Mouse (Mus musculus): Measurements from ENCODE around the gene Cenpl. TPM values are rescaled to one million over a fixed set of nuclear protein-coding genes. Genes with fewer than 3 reads are reported as not detected.

Cenpl gene
- polyA plus RNA-seq, 1 experiment from 2014 or later: 23.0 TPM

Other genes with a start within 250 kb of the Cenpl start
- gene Rc3h1, start 164.3 kb upstream of the Cenpl start, polyA plus RNA-seq (2016; fragmentation: Nextera tagmentation; extraction: Ambion mirVana): 8.7 and 8.8 TPM in 2 replicates
- 2.4 and 2.5 TPM in 2 replicates for gene Serpinc1, start 92.1 kb upstream of the Cenpl start, polyA plus RNA-seq (2016; fragmentation: Nextera tagmentation; extraction: Ambion mirVana)
- gene Zbtb37, start 35.9 kb upstream of the Cenpl start, polyA plus RNA-seq (2016; fragmentation: Nextera tagmentation; extraction: Ambion mirVana): 8.7 and 10.3 TPM in 2 replicates
- gene Dars2, start 55 bp upstream of the Cenpl start, polyA plus RNA-seq (2016; fragmentation: Nextera tagmentation; extraction: Ambion mirVana): 35.2 and 39.5 TPM in 2 replicates
- 22.2 and 22.4 TPM in 2 replicates for gene Klhl20, start 60.8 kb downstream of the Cenpl start, polyA plus RNA-seq (2016; fragmentation: Nextera tagmentation; extraction: Ambion mirVana)
- gene Ankrd45, start 72.0 kb downstream of the Cenpl start, polyA plus RNA-seq (2016; fragmentation: Nextera tagmentation; extraction: Ambion mirVana): 5.0 and 6.4 TPM in 2 replicates
- 0.22 and 0.28 TPM in 2 replicates for gene Tex50, start 88.6 kb downstream of the Cenpl start, polyA plus RNA-seq (2016; fragmentation: Nextera tagmentation; extraction: Ambion mirVana)
- 301 and 314 TPM in 2 replicates for gene Prdx6, start 180.5 kb downstream of the Cenpl start, polyA plus RNA-seq (2016; fragmentation: Nextera tagmentation; extraction: Ambion mirVana)